8 mouse cellular contexts compared by ENCODE assay signal in genomic region chr5:24474025-24474722, GRCm38 (mm10). TPM values are rescaled to one million over a fixed set of nuclear protein-coding genes. Genes with fewer than 3 reads are reported as not detected.
A peak's percentile ranks its signal among the peaks of the same experiment; 100 is the strongest.
DNase-seq lines count a peak whose midpoint lies in the region; ATAC-seq and TF ChIP-seq lines count a peak whose summit lies in the region.

No protein-coding gene starts in this region.

- H3K36me3 ChIP-seq in liver, embryonic 11.5 days (ENCODE audit: control insufficient read depth, insufficient read depth, low read length): peaks cover 18% of the 10 kb centered on the region
- peaks cover 27% of the 10 kb centered on the region for H3K36me3 ChIP-seq in neural tube, embryonic 12.5 days

- no peak for TF ChIP-seq CTCF in cerebellum, adult 2 months (IDR thresholded peaks at IDR 0.05; ENCODE audit: borderline replicate concordance, insufficient read depth, low read depth, low read length)

- DNase-seq in cerebellum, adult 2 months: no peak
- no peak for DNase-seq in cerebellum, adult 8-10 months
- peak; percentile 63 for DNase-seq in gonadal fat pad, adult 2 months (ENCODE audit: low read depth)
- DNase-seq in liver, embryonic 11.5 days (ENCODE audit: low spot score): peak; percentile 42
- DNase-seq in layer of hippocampus, adult 18-20 months (ENCODE audit: low spot score in 2 of 2): no peak

- peak overlapping the region; percentile 77 for H3K4me2 ChIP-seq in liver, embryonic 11.5 days
- H3K4me2 ChIP-seq in neural tube, embryonic 12.5 days (replicated peaks): peak overlapping the region; percentile 68

- H3K27ac ChIP-seq in cerebellum, adult 2 months (ENCODE audit: insufficient read depth, low read length): no peak overlapping the region
- H3K27ac ChIP-seq in liver, embryonic 11.5 days (ENCODE audit: low read depth, low read length): no peak overlapping the region
- H3K27ac ChIP-seq in neural tube, embryonic 12.5 days: no peak overlapping the region

- peaks cover 17% of the 10 kb centered on the region for H3K4me1 ChIP-seq in cerebellum, adult 2 months (ENCODE audit: control insufficient read depth, insufficient read depth, low read length)
- peaks cover 26% of the 10 kb centered on the region for H3K4me1 ChIP-seq in liver, embryonic 11.5 days (replicated peaks; ENCODE audit: control insufficient read depth, insufficient read depth, low read length)
- peaks cover 32% of the 10 kb centered on the region for H3K4me1 ChIP-seq in neural tube, embryonic 12.5 days

- peak; percentile 25 for ATAC-seq in CD4-positive, CD25-positive, alpha-beta regulatory T cell, adult 4 months
- ATAC-seq in liver, embryonic 11.5 days (replicated peaks; ENCODE audit: low FRiP score): no peak
- no peak for ATAC-seq in neural tube, embryonic 12.5 days (ENCODE audit: low FRiP score, low read depth)
- ATAC-seq in inflammation-experienced regulatory T-cells, adult 6 months: no peak

- H3K9ac ChIP-seq in liver, embryonic 11.5 days (ENCODE audit: low read depth, low read length): peak overlapping the region; percentile 43; the same call in 1 of the 2 replicates
- peak overlapping the region; percentile 53 for H3K9ac ChIP-seq in neural tube, embryonic 12.5 days

- no peaks in the 10 kb centered on the region for H3K27me3 ChIP-seq in cerebellum, adult 2 months (ENCODE audit: control insufficient read depth, insufficient read depth, low read length)
- H3K27me3 ChIP-seq in liver, embryonic 11.5 days (replicated peaks; ENCODE audit: control insufficient read depth, insufficient read depth, low read length): peaks cover 30% of the 10 kb centered on the region
- H3K27me3 ChIP-seq in neural tube, embryonic 12.5 days (replicated peaks): peaks cover 35% of the 10 kb centered on the region

- H3K9me3 ChIP-seq in liver, embryonic 11.5 days (ENCODE audit: control insufficient read depth, low read length): no peaks in the 10 kb centered on the region
- H3K9me3 ChIP-seq in neural tube, embryonic 12.5 days: no peaks in the 10 kb centered on the region

- peak overlapping the region; percentile 2 for H3K4me3 ChIP-seq in cerebellum, adult 2 months (replicated peaks; ENCODE audit: insufficient read depth, low read depth, low read length)
- peak overlapping the region; percentile 49 for H3K4me3 ChIP-seq in liver, embryonic 11.5 days (ENCODE audit: low read depth, low read length)
- H3K4me3 ChIP-seq in neural tube, embryonic 12.5 days: peak overlapping the region; percentile 40

- TF ChIP-seq POLR2A in cerebellum, adult 2 months (IDR thresholded peaks at IDR 0.05; ENCODE audit: borderline replicate concordance, insufficient read depth, low read length): no peak

- 7% methylated on average over 77 of the region's 77 CpGs for WGBS in cerebellum, adult 2 months
- 4% methylated on average over 77 of the region's 77 CpGs for WGBS in liver, embryonic 11.5 days
- WGBS in neural tube, embryonic 12.5 days: 2% methylated on average over 76 of the region's 77 CpGs

RNA-seq across cellular contexts. Expression of gene Agap3, which starts 22.2 kb away (rescaled TPM):
- polyA plus RNA-seq in cerebellum, adult 2 months (2012; rRNA removed): 402 and 421 TPM in 2 replicates
- 1 to 10 TPM; 5.5 to 8.6 TPM for polyA plus RNA-seq in CD4-positive, CD25-positive, alpha-beta regulatory T cell, adult 4 months (2017; shearing (Covaris generic))
- 52.6 and 60.0 TPM in 2 replicates for polyA plus RNA-seq in gonadal fat pad, adult 2 months (2012; rRNA removed)
- polyA plus RNA-seq in liver, embryonic 11.5 days (2014; fragmentation: Nextera tagmentation; extraction: Ambion mirVana): 29.4 and 30.6 TPM in 2 replicates
- polyA plus RNA-seq in neural tube, embryonic 12.5 days (2016; fragmentation: Nextera tagmentation; extraction: Ambion mirVana): 109 and 113 TPM in 2 replicates
- total RNA-seq in layer of hippocampus, adult 18-20 months (2021): 100 to 1,000 TPM; 673 to 687 TPM
- polyA plus RNA-seq in inflammation-experienced regulatory T-cells, adult 6 months (2017; shearing (Covaris generic)): 1 to 10 TPM; 5.4 to 9.7 (median 7.5) TPM

RNA-seq across cellular contexts. Expression of gene Tmub1, which starts 26.5 kb away (rescaled TPM):
- 60.6 and 61.1 TPM in 2 replicates for polyA plus RNA-seq in cerebellum, adult 2 months (2012; rRNA removed)
- polyA plus RNA-seq in CD4-positive, CD25-positive, alpha-beta regulatory T cell, adult 4 months (2017; shearing (Covaris generic)): 10 to 100 TPM; 72.9 to 95.2 TPM
- polyA plus RNA-seq in gonadal fat pad, adult 2 months (2012; rRNA removed): 32.8 and 39.3 TPM in 2 replicates
- polyA plus RNA-seq in liver, embryonic 11.5 days (2014; fragmentation: Nextera tagmentation; extraction: Ambion mirVana): 12.3 and 12.4 TPM in 2 replicates
- 35.3 and 40.0 TPM in 2 replicates for polyA plus RNA-seq in neural tube, embryonic 12.5 days (2016; fragmentation: Nextera tagmentation; extraction: Ambion mirVana)
- total RNA-seq in layer of hippocampus, adult 18-20 months (2021): 10 to 100 TPM; 21.8 to 23.7 TPM
- polyA plus RNA-seq in inflammation-experienced regulatory T-cells, adult 6 months (2017; shearing (Covaris generic)): 10 to 100 TPM; 50.9 to 68.9 (median 59.0) TPM

RNA-seq across cellular contexts. Expression of gene Fastk, which starts 29.1 kb away (rescaled TPM):
- 246 and 265 TPM in 2 replicates for polyA plus RNA-seq in cerebellum, adult 2 months (2012; rRNA removed)
- polyA plus RNA-seq in CD4-positive, CD25-positive, alpha-beta regulatory T cell, adult 4 months (2017; shearing (Covaris generic)): 10 to 100 TPM; 53.4 to 57.0 TPM
- 147 and 182 TPM in 2 replicates for polyA plus RNA-seq in gonadal fat pad, adult 2 months (2012; rRNA removed)
- polyA plus RNA-seq in liver, embryonic 11.5 days (2014; fragmentation: Nextera tagmentation; extraction: Ambion mirVana): 95.1 and 101 TPM in 2 replicates
- 114 TPM in 2 replicates for polyA plus RNA-seq in neural tube, embryonic 12.5 days (2016; fragmentation: Nextera tagmentation; extraction: Ambion mirVana)
- total RNA-seq in layer of hippocampus, adult 18-20 months (2021): 100 to 1,000 TPM; 109 to 115 TPM
- 10 to 100 TPM; 32.1 to 63.3 (median 63.0) TPM for polyA plus RNA-seq in inflammation-experienced regulatory T-cells, adult 6 months (2017; shearing (Covaris generic))

RNA-seq across cellular contexts. Expression of gene Slc4a2, which starts 50.5 kb away (rescaled TPM):
- polyA plus RNA-seq in cerebellum, adult 2 months (2012; rRNA removed): 81.3 and 88.0 TPM in 2 replicates
- 10 to 100 TPM; 13.5 to 22.6 TPM for polyA plus RNA-seq in CD4-positive, CD25-positive, alpha-beta regulatory T cell, adult 4 months (2017; shearing (Covaris generic))
- 60.6 and 67.9 TPM in 2 replicates for polyA plus RNA-seq in gonadal fat pad, adult 2 months (2012; rRNA removed)
- 20.5 and 22.4 TPM in 2 replicates for polyA plus RNA-seq in liver, embryonic 11.5 days (2014; fragmentation: Nextera tagmentation; extraction: Ambion mirVana)
- 23.0 and 24.3 TPM in 2 replicates for polyA plus RNA-seq in neural tube, embryonic 12.5 days (2016; fragmentation: Nextera tagmentation; extraction: Ambion mirVana)
- 10 to 100 TPM; 30.1 to 30.8 TPM for total RNA-seq in layer of hippocampus, adult 18-20 months (2021)
- 10 to 100 TPM; 11.4 to 17.1 (median 12.4) TPM for polyA plus RNA-seq in inflammation-experienced regulatory T-cells, adult 6 months (2017; shearing (Covaris generic))

RNA-seq across cellular contexts. Expression of gene Cdk5, which starts 50.8 kb away (rescaled TPM):
- 221 and 222 TPM in 2 replicates for polyA plus RNA-seq in cerebellum, adult 2 months (2012; rRNA removed)
- 10 to 100 TPM; 53.8 to 61.7 TPM for polyA plus RNA-seq in CD4-positive, CD25-positive, alpha-beta regulatory T cell, adult 4 months (2017; shearing (Covaris generic))
- polyA plus RNA-seq in gonadal fat pad, adult 2 months (2012; rRNA removed): 70.5 and 94.8 TPM in 2 replicates
- polyA plus RNA-seq in liver, embryonic 11.5 days (2014; fragmentation: Nextera tagmentation; extraction: Ambion mirVana): 25.2 and 25.9 TPM in 2 replicates
- 75.4 and 79.2 TPM in 2 replicates for polyA plus RNA-seq in neural tube, embryonic 12.5 days (2016; fragmentation: Nextera tagmentation; extraction: Ambion mirVana)
- 100 to 1,000 TPM; 126 to 133 TPM for total RNA-seq in layer of hippocampus, adult 18-20 months (2021)
- polyA plus RNA-seq in inflammation-experienced regulatory T-cells, adult 6 months (2017; shearing (Covaris generic)): 10 to 100 TPM; 47.6 to 66.2 (median 62.8) TPM

Comparison
In these comparisons a context has a peak if more than half of its experiments do, and no peak if none do; other contexts are left out.
1. DNase-seq: peak in gonadal fat pad, adult 2 months (single experiment) and liver, embryonic 11.5 days (single experiment); none in cerebellum, adult 2 months (0 of 2), cerebellum, adult 8-10 months (single experiment) and layer of hippocampus, adult 18-20 months (0 of 2).
2. Peak in every context shown above with its lines, with median percentiles within 50 percentile points of each other: H3K4me3 ChIP-seq.